Mouse (Mus musculus): Measurements from ENCODE around the gene Tor4a. TPM values are rescaled to one million over a fixed set of nuclear protein-coding genes. Genes with fewer than 3 reads are reported as not detected.

Gene Tor4a
- polyA plus RNA-seq, 1 experiment from 2014 or later, result 7.7 TPM

DNA sequence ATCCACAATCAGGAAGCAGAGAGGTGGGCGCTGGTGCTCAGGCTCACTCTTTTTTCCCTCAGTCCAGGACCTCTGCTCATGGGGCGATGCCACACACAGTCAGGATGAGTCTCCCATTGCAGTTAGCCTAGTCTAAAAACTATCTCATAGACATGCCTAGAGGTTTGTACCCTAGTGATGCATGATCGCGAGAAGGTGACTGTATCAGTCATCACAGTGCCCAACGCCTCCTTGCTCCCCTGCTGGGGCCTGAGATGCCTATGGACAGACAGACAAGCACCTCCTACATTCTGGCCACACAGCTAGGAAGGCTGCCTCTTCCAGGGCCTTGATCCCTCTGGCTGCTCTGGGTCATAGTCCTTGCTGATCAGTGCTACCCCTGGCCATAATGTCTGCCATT is 49.3 kb downstream of the Tor4a start:
- Histone ChIP-seq H3K4me3 (no peak overlapping the region), H3K4me1 (peaks cover 2% of the 10 kb centered on the region; the same call in 1 of the 2 replicates), H3K27ac (no peak overlapping the region), H3K36me3 (no peaks in the 10 kb centered on the region), H3K27me3 (ENCODE audit: insufficient read depth, poor library complexity, severe bottlenecking) (no peaks in the 10 kb centered on the region), H3K9me3 (no peaks in the 10 kb centered on the region)
- DNase-seq (ENCODE audit: low spot score), result no peak
- WGBS, result 80% methylated on average over 5 of the region's 5 CpGs

- Histone ChIP-seq H3K4me3 (no peak overlapping the region), H3K36me3 (no peaks in the 10 kb centered on the region), H3K27me3 (ENCODE audit: insufficient read depth, poor library complexity, severe bottlenecking) (no peaks in the 10 kb centered on the region), H3K27ac (no peak overlapping the region), H3K4me1 (no peaks in the 10 kb centered on the region), H3K9me3 (no peaks in the 10 kb centered on the region)
- WGBS, result 77% methylated on average over 6 of the region's 6 CpGs
- DNase-seq (ENCODE audit: low spot score), result peak; percentile 74
Observed at GRCm38 (mm10) chr2:25145346-25145745, 51.3 kb downstream of the Tor4a start.

Other genes with a start within 250 kb of the Tor4a start
- gene Zmynd19, start 247.1 kb downstream of the Tor4a start, polyA plus RNA-seq (2016; fragmentation: Nextera tagmentation; extraction: Ambion mirVana), result 16.8 and 20.8 TPM in 2 replicates
- gene Dph7, start 234.5 kb downstream of the Tor4a start, polyA plus RNA-seq (2016; fragmentation: Nextera tagmentation; extraction: Ambion mirVana), result 20.1 and 27.6 TPM in 2 replicates
- 126 and 132 TPM in 2 replicates for gene Mrpl41, start 221.8 kb downstream of the Tor4a start, polyA plus RNA-seq (2016; fragmentation: Nextera tagmentation; extraction: Ambion mirVana)
- 7.9 and 9.3 TPM in 2 replicates for gene Pnpla7, start 220.9 kb downstream of the Tor4a start, polyA plus RNA-seq (2016; fragmentation: Nextera tagmentation; extraction: Ambion mirVana)
- 52.2 and 53.2 TPM in 2 replicates for gene Nsmf, start 142.5 kb downstream of the Tor4a start, polyA plus RNA-seq (2016; fragmentation: Nextera tagmentation; extraction: Ambion mirVana)
- 0.13 TPM in 1 of 2 replicates, not detected in the other for gene Entpd8, start 116.6 kb downstream of the Tor4a start, polyA plus RNA-seq (2016; fragmentation: Nextera tagmentation; extraction: Ambion mirVana)
- gene Noxa1, start 101.7 kb downstream of the Tor4a start, polyA plus RNA-seq (2016; fragmentation: Nextera tagmentation; extraction: Ambion mirVana), result 0.14 TPM in 1 of 2 replicates, not detected in the other
- gene Nrarp, start 16.1 kb downstream of the Tor4a start, polyA plus RNA-seq (2016; fragmentation: Nextera tagmentation; extraction: Ambion mirVana), result 5.7 and 5.9 TPM in 2 replicates
- gene Nelfb, start 14.6 kb upstream of the Tor4a start, polyA plus RNA-seq (2016; fragmentation: Nextera tagmentation; extraction: Ambion mirVana), result 90.9 and 99.8 TPM in 2 replicates
- 0.10 TPM in 1 of 2 replicates, not detected in the other for gene Stpg3, start 17.8 kb upstream of the Tor4a start, polyA plus RNA-seq (2016; fragmentation: Nextera tagmentation; extraction: Ambion mirVana)
- gene Fam166a, start 21.9 kb upstream of the Tor4a start, polyA plus RNA-seq (2016; fragmentation: Nextera tagmentation; extraction: Ambion mirVana), result 0.92 TPM in 1 of 2 replicates, not detected in the other
- 544 and 610 TPM in 2 replicates for gene Tubb4b, start 27.8 kb upstream of the Tor4a start, polyA plus RNA-seq (2016; fragmentation: Nextera tagmentation; extraction: Ambion mirVana)
- gene Slc34a3, start 37.5 kb upstream of the Tor4a start, polyA plus RNA-seq (2016; fragmentation: Nextera tagmentation; extraction: Ambion mirVana), result not detected in 2 replicates
- 0.08 TPM in 1 of 2 replicates, not detected in the other for gene Rnf224, start 39.9 kb upstream of the Tor4a start, polyA plus RNA-seq (2016; fragmentation: Nextera tagmentation; extraction: Ambion mirVana)
- 6.4 and 9.1 TPM in 2 replicates for gene Rnf208, start 45.4 kb upstream of the Tor4a start, polyA plus RNA-seq (2016; fragmentation: Nextera tagmentation; extraction: Ambion mirVana)
- not detected in 2 replicates for gene Cysrt1, start 45.6 kb upstream of the Tor4a start, polyA plus RNA-seq (2016; fragmentation: Nextera tagmentation; extraction: Ambion mirVana)
- 4.0 and 6.0 TPM in 2 replicates for gene AL732309.1, start 50.0 kb upstream of the Tor4a start, polyA plus RNA-seq (2016; fragmentation: Nextera tagmentation; extraction: Ambion mirVana)
- gene Tmem203, start 58.6 kb upstream of the Tor4a start, polyA plus RNA-seq (2016; fragmentation: Nextera tagmentation; extraction: Ambion mirVana), result 17.1 and 19.0 TPM in 2 replicates
- 5.1 and 6.4 TPM in 2 replicates for gene Tprn, start 65.7 kb upstream of the Tor4a start, polyA plus RNA-seq (2016; fragmentation: Nextera tagmentation; extraction: Ambion mirVana)
- gene Ssna1, start 75.6 kb upstream of the Tor4a start, polyA plus RNA-seq (2016; fragmentation: Nextera tagmentation; extraction: Ambion mirVana), result 164 and 199 TPM in 2 replicates
- gene Anapc2, start 75.6 kb upstream of the Tor4a start, polyA plus RNA-seq (2016; fragmentation: Nextera tagmentation; extraction: Ambion mirVana), result 101 and 113 TPM in 2 replicates
- not detected in 2 replicates for gene Tmem210, start 91.3 kb upstream of the Tor4a start, polyA plus RNA-seq (2016; fragmentation: Nextera tagmentation; extraction: Ambion mirVana)
- gene Lrrc26, start 93.0 kb upstream of the Tor4a start, polyA plus RNA-seq (2016; fragmentation: Nextera tagmentation; extraction: Ambion mirVana), result not detected in 2 replicates
- gene Grin1, start 122.3 kb upstream of the Tor4a start, polyA plus RNA-seq (2016; fragmentation: Nextera tagmentation; extraction: Ambion mirVana), result 0.93 TPM in 1 of 2 replicates, not detected in the other
- 31.7 and 52.3 TPM in 2 replicates for gene Man1b1, start 135.5 kb upstream of the Tor4a start, polyA plus RNA-seq (2016; fragmentation: Nextera tagmentation; extraction: Ambion mirVana)
- 12.9 and 19.1 TPM in 2 replicates for gene Dpp7, start 159.5 kb upstream of the Tor4a start, polyA plus RNA-seq (2016; fragmentation: Nextera tagmentation; extraction: Ambion mirVana)
- gene Uap1l1, start 168.8 kb upstream of the Tor4a start, polyA plus RNA-seq (2016; fragmentation: Nextera tagmentation; extraction: Ambion mirVana), result 9.5 and 12.7 TPM in 2 replicates
- gene Sapcd2, start 175.4 kb upstream of the Tor4a start, polyA plus RNA-seq (2016; fragmentation: Nextera tagmentation; extraction: Ambion mirVana), result 26.8 and 31.8 TPM in 2 replicates
- not detected in 2 replicates for gene Entpd2, start 199.0 kb upstream of the Tor4a start, polyA plus RNA-seq (2016; fragmentation: Nextera tagmentation; extraction: Ambion mirVana)
- gene Npdc1, start 202.5 kb upstream of the Tor4a start, polyA plus RNA-seq (2016; fragmentation: Nextera tagmentation; extraction: Ambion mirVana), result 14.6 and 16.5 TPM in 2 replicates
- gene Fut7, start 226.4 kb upstream of the Tor4a start, polyA plus RNA-seq (2016; fragmentation: Nextera tagmentation; extraction: Ambion mirVana), result not detected in 2 replicates
- gene Abca2, start 231.8 kb upstream of the Tor4a start, polyA plus RNA-seq (2016; fragmentation: Nextera tagmentation; extraction: Ambion mirVana), result 3.5 and 4.7 TPM in 2 replicates